Mouse (Mus musculus): ENCODE measurements around the gene Gm42957. TPM values are rescaled to one million over a fixed set of nuclear protein-coding genes. Genes with fewer than 3 reads are reported as not detected.

Gene Gm42957
- total and polyA plus RNA-seq, 3 experiments: 0.08 to 0.11 TPM; not detected in 1

DNA sequence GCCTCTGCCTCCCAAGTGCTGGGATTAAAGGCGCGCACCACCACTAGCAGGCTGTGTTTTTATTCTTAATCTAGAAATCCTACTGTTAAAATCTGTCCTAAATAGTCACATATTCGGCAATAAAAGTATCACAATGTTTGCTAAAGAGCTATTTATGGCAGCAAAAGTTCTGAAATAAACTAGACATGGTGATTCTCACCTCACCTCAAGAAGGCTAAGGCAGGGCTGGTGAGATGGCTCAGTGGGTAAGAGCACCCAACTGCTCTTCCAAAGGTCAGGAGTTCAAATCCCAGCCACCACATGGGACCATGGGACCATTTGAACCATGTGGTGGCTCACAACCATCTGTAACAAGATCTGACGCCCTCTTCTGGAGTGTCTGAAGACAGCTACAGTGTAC lies 44.6 kb upstream of the Gm42957 start:
- H3K36me3 ChIP-seq (replicated peaks in 1 of 2; ENCODE audit: control insufficient read depth in 1 of 2, insufficient read depth in 1 of 2, low read length in 1 of 2): peaks cover 0 to 4% of the 10 kb centered on the region in 2 experiments
- in situ Hi-C loops (cut with MboI; ENCODE audit: low pct_ligation_motif_present, low pct_unique_long_range_greater_than_20kb, low sequenced_read_pairs): loop anchor here (5.0 kb wide), 1 partner anchor 42 kb away; no protein-coding TSS in a partner anchor
- dilution Hi-C loops (cut with MboI; ENCODE audit: extremely low pct_ligation_motif_present, extremely low pct_unique_long_range_greater_than_20kb, low sequenced_read_pairs): no loop called here
- no peak overlapping the region for H3K4me3 ChIP-seq (replicated peaks in 1 of 3; ENCODE audit: low read depth in 2 of 3, low read length in 2 of 3, poor library complexity in 1 of 3)
- no peak overlapping the region for H3K9ac ChIP-seq (ENCODE audit: insufficient read depth, low read depth)
- H3K4me2 ChIP-seq (ENCODE audit: insufficient read depth, low read depth, poor library complexity, severe bottlenecking): no peak overlapping the region
- no peaks in the 10 kb centered on the region; the same call in 1 of the 2 replicates for H3K79me2 ChIP-seq (replicated peaks; ENCODE audit: control insufficient read depth, extremely low read depth, insufficient read depth, poor library complexity, severe bottlenecking)
- DNase-seq (ENCODE audit: extremely low read depth): no peak
- H3K9me3 ChIP-seq (replicated peaks; ENCODE audit: low read length): peaks cover 3% of the 10 kb centered on the region
- no peak overlapping the region for H3K27ac ChIP-seq (ENCODE audit: insufficient read depth, low read depth)
- no peaks in the 10 kb centered on the region for H3K27me3 ChIP-seq (replicated peaks)
- H3K4me1 ChIP-seq (ENCODE audit: control insufficient read depth in 1 of 2, insufficient read depth in 2 of 2): peaks cover 0 to 10% of the 10 kb centered on the region in 2 experiments; a peak in 1 of 4 replicates
- TF ChIP-seq TBP (conservative IDR thresholded peaks at IDR 0.05; ENCODE audit: low read depth, low read length): peak; percentile 41; the same call in 1 of the 2 replicates
- no peak for TF ChIP-seq E2F4 (IDR thresholded peaks at IDR 0.05; ENCODE audit: insufficient replicate concordance, low read depth, low read length)
- no peak for TF ChIP-seq EP300 (IDR thresholded peaks at IDR 0.05; ENCODE audit: low read length)

GRCm38 (mm10) chr3:96593374-96593773 lies 41.9 kb upstream of the Gm42957 start:
- dilution Hi-C loops (cut with MboI; ENCODE audit: extremely low pct_ligation_motif_present, extremely low pct_unique_long_range_greater_than_20kb, low sequenced_read_pairs): no loop called here
- in situ Hi-C loops (cut with MboI; ENCODE audit: low pct_ligation_motif_present, low pct_unique_long_range_greater_than_20kb, low sequenced_read_pairs): loop anchor here (5.0 kb wide), 1 partner anchor 39 kb away; no protein-coding TSS in a partner anchor
- Histone ChIP-seq H3K27ac (ENCODE audit: insufficient read depth, low read depth) (peak overlapping the region; percentile 41), H3K9me3 (replicated peaks; ENCODE audit: low read length) (peaks cover 13% of the 10 kb centered on the region), H3K27me3 (replicated peaks) (no peaks in the 10 kb centered on the region), H3K36me3 (replicated peaks in 1 of 2; ENCODE audit: control insufficient read depth in 1 of 2, insufficient read depth in 1 of 2, low read length in 1 of 2) (peaks cover 0 to 8% of the 10 kb centered on the region in 2 experiments), H3K79me2 (replicated peaks; ENCODE audit: control insufficient read depth, extremely low read depth, insufficient read depth, poor library complexity, severe bottlenecking) (no peaks in the 10 kb centered on the region; the same call in 1 of the 2 replicates), H3K4me1 (ENCODE audit: control insufficient read depth in 1 of 2, insufficient read depth in 2 of 2) (peaks cover 0 to 10% of the 10 kb centered on the region in 2 experiments; a peak in 1 of 4 replicates), H3K4me3 (replicated peaks in 1 of 3; ENCODE audit: low read depth in 2 of 3, low read length in 2 of 3, poor library complexity in 1 of 3) (peak overlapping the region; percentile 52 to 67 (median 61)), H3K9ac (ENCODE audit: insufficient read depth, low read depth) (peak overlapping the region; percentile 85), H3K4me2 (ENCODE audit: insufficient read depth, low read depth, poor library complexity, severe bottlenecking) (peak overlapping the region; percentile 95)
- TF ChIP-seq KAT2A (IDR thresholded peaks at IDR 0.05; ENCODE audit: insufficient replicate concordance, low read length): no peak
- no peak for TF ChIP-seq E2F4 (IDR thresholded peaks at IDR 0.05; ENCODE audit: insufficient replicate concordance, low read depth, low read length)
- no peak for TF ChIP-seq PAX5 (IDR thresholded peaks at IDR 0.05; ENCODE audit: low read length)
- no peak for TF ChIP-seq RCOR1 (conservative IDR thresholded peaks at IDR 0.05; ENCODE audit: low read depth, low read length)
- no peak for TF ChIP-seq RAD21 (IDR thresholded peaks at IDR 0.05; ENCODE audit: low read depth, low read length)
- TF ChIP-seq EP300 (IDR thresholded peaks at IDR 0.05; ENCODE audit: low read length): no peak
- TF ChIP-seq MAX (IDR thresholded peaks at IDR 0.05; ENCODE audit: low read length): peak; percentile 42; the same call in 1 of the 2 replicates
- no peak for TF ChIP-seq ZC3H11A (IDR thresholded peaks at IDR 0.05; ENCODE audit: low read depth, low read length)
- TF ChIP-seq ZMIZ1 (IDR thresholded peaks at IDR 0.05; ENCODE audit: low read depth, low read length): no peak
- TF ChIP-seq POLR2AphosphoS2 (IDR thresholded peaks at IDR 0.05; ENCODE audit: low read depth, low read length): no peak
- no peak for TF ChIP-seq MAZ (IDR thresholded peaks at IDR 0.05; ENCODE audit: low read depth, low read length)
- peak; percentile 78 for TF ChIP-seq SIN3A (IDR thresholded peaks at IDR 0.05; ENCODE audit: low read length)
- no peak; the same call in 1 of the 2 replicates for TF ChIP-seq MYC (IDR thresholded peaks at IDR 0.05; ENCODE audit: low read depth, low read length)
- no peak for TF ChIP-seq JUND (conservative IDR thresholded peaks at IDR 0.05; ENCODE audit: low read depth, low read length)
- no peak for TF ChIP-seq USF1 (IDR thresholded peaks at IDR 0.05; ENCODE audit: low read depth, low read length)
- no peak for TF ChIP-seq CTCF (conservative IDR thresholded peaks at IDR 0.05 in 1 of 2, IDR thresholded peaks at IDR 0.05 in 1 of 2; ENCODE audit: low read depth in 2 of 2, low read length in 2 of 2)
- TF ChIP-seq MXI1 (IDR thresholded peaks at IDR 0.05; ENCODE audit: low read depth, low read length): 0 out of 2 replicates have a peak, but pooled peaks have one; percentile 17
- TF ChIP-seq ZNF384 (IDR thresholded peaks at IDR 0.05; ENCODE audit: low read depth, low read length): no peak
- TF ChIP-seq ETS1 (conservative IDR thresholded peaks at IDR 0.05; ENCODE audit: low read depth, low read length): no peak; the same call in 1 of the 2 replicates
- no peak for TF ChIP-seq ELF1 (IDR thresholded peaks at IDR 0.05; ENCODE audit: low read depth, low read length)
- 0 out of 2 replicates have a peak, but pooled peaks have one; percentile 1 for TF ChIP-seq HCFC1 (IDR thresholded peaks at IDR 0.05; ENCODE audit: low read depth, low read length)
- TF ChIP-seq TCF12 (IDR thresholded peaks at IDR 0.05; ENCODE audit: low read depth, low read length): no peak
- TF ChIP-seq NRF1 (IDR thresholded peaks at IDR 0.05; ENCODE audit: low read depth, low read length): no peak
- TF ChIP-seq CHD1 (IDR thresholded peaks at IDR 0.05; ENCODE audit: low read depth, low read length): no peak
- no peak for TF ChIP-seq UBTF (IDR thresholded peaks at IDR 0.05; ENCODE audit: low read depth, low read length)
- no peak for TF ChIP-seq GABPA (IDR thresholded peaks at IDR 0.05; ENCODE audit: insufficient replicate concordance, low read depth, low read length)
- no peak for TF ChIP-seq BHLHE40 (IDR thresholded peaks at IDR 0.05; ENCODE audit: low read depth, low read length)
- no peak for TF ChIP-seq TBP (conservative IDR thresholded peaks at IDR 0.05; ENCODE audit: low read depth, low read length)
- TF ChIP-seq POLR2A (IDR thresholded peaks at IDR 0.05; ENCODE audit: low read depth, low read length): no peak
- no peak for TF ChIP-seq USF2 (conservative IDR thresholded peaks at IDR 0.05; ENCODE audit: low read depth, low read length)
- TF ChIP-seq ZKSCAN1 (IDR thresholded peaks at IDR 0.05; ENCODE audit: borderline replicate concordance, low read depth, low read length): no peak
- TF ChIP-seq MEF2A (IDR thresholded peaks at IDR 0.05; ENCODE audit: borderline replicate concordance, low read depth, low read length): no peak
- peak; percentile 60 for DNase-seq (ENCODE audit: extremely low read depth)
